Mouse (Mus musculus) lung, adult 18-20 months (tissue): Measurements from ENCODE around the gene Tdrd7.
A peak's percentile ranks its signal among the peaks of the same experiment; 100 is the strongest.

Experiments used
- DNase-seq, 2 experiments: peaks; one replicate each; pipeline ENCODE4 v3.0.0; 2022; ENCODE audit warnings: mixed read lengths in 2 of 2

Tdrd7 gene

GRCm38 (mm10) chr4:45972951-45973350 lies 7.8 kb downstream of the Tdrd7 start:
- no peak for DNase-seq

GRCm38 (mm10) chr4:45976931-45977667 lies 12.0 kb downstream of the Tdrd7 start:
- DNase-seq, result no peak

GRCm38 (mm10) chr4:45979916-45980315 lies 14.8 kb downstream of the Tdrd7 start:
- no peak for DNase-seq

GRCm38 (mm10) chr4:45981054-45981453 lies 15.9 kb downstream of the Tdrd7 start:
- no peak for DNase-seq

- no peak for DNase-seq
These were observed 25.4 kb downstream of the Tdrd7 start for GRCm38 (mm10) chr4:45990427-45991135.

- no peak for DNase-seq
These were observed 33.4 kb downstream of the Tdrd7 start for GRCm38 (mm10) chr4:45998536-45998935.

- no peak for DNase-seq
These were observed 43.1 kb downstream of the Tdrd7 start for GRCm38 (mm10) chr4:46008142-46008793.

GRCm38 (mm10) chr4:46011698-46012097 lies 46.6 kb downstream of the Tdrd7 start:
- no peak for DNase-seq

- no peak for DNase-seq
These were observed 50.5 kb downstream of the Tdrd7 start for GRCm38 (mm10) chr4:46015605-46016004.

- DNase-seq, result no peak
These were observed 57.9 kb downstream of the Tdrd7 start for GRCm38 (mm10) chr4:46023021-46023481.

GRCm38 (mm10) chr4:46025893-46026292 lies 60.8 kb downstream of the Tdrd7 start:
- peak in 1 of 2 experiments; percentile 26 for DNase-seq

GRCm38 (mm10) chr4:46028224-46028623 lies 63.1 kb downstream of the Tdrd7 start:
- no peak for DNase-seq

GRCm38 (mm10) chr4:46028781-46029180 lies 63.6 kb downstream of the Tdrd7 start:
- no peak for DNase-seq

- DNase-seq, result peak; percentile 45 to 56
These were observed 64.4 kb downstream of the Tdrd7 start for GRCm38 (mm10) chr4:46029552-46029951.

GRCm38 (mm10) chr4:46032448-46032847 lies 67.3 kb downstream of the Tdrd7 start:
- DNase-seq, result no peak

GRCm38 (mm10) chr4:46033197-46033596 lies 68.1 kb downstream of the Tdrd7 start:
- DNase-seq, result peak; percentile 84 to 88

GRCm38 (mm10) chr4:46038591-46038891 lies 73.4 kb downstream of the Tdrd7 start:
- DNase-seq, result peak in 1 of 2 experiments; percentile 70

- peak; percentile 70 to 76 for DNase-seq
These were observed 74.0 kb downstream of the Tdrd7 start, which contains the start of gene Tmod1 for GRCm38 (mm10) chr4:46038892-46039751. Gene Tmod1, plus strand, starts transcription at chr4:46038935.

GRCm38 (mm10) chr4:46039899-46040298 lies 74.8 kb downstream of the Tdrd7 start:
- DNase-seq, result no peak

- peak in 1 of 2 experiments; percentile 36 for DNase-seq
These were observed 75.6 kb downstream of the Tdrd7 start for GRCm38 (mm10) chr4:46040594-46041192.

- DNase-seq, result no peak
These were observed 76.8 kb downstream of the Tdrd7 start for GRCm38 (mm10) chr4:46041761-46042504.

GRCm38 (mm10) chr4:46042505-46042850 lies 77.3 kb downstream of the Tdrd7 start:
- DNase-seq, result no peak
